Mouse (Mus musculus) urinary bladder, postnatal 25 days (tissue): Measurements from ENCODE around the gene Podn.
"Not testable (repeated sequence)": the region's sequence is repeated elsewhere in the genome, so short reads cannot be mapped to it uniquely, and the experiment has no call there.

Source experiments
- DNase-seq: peaks from one replicate; pipeline ENCODE4 v3.0.0; 2022; ENCODE audit warnings: low spot score

Gene Podn

DNA sequence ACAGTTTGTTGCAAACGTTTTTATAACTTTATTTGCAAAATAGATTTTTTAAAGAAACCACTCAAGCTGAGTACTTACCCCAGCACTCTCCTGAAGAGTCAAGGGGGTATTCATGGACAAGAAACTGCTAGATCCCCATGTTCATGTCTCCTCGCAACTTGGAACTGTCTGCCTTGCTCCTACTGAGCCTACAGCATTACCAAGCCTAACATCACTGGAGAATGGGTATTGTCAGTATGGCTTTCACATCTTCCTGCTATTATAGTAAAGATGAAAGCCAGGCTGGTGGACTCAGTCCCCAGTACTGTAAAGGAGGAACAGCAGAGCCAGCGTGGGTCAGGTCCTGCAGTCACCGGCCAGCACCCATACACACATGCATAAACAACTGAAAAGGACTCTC, at the start of gene Podn:
TSS of gene Podn (minus strand) at position 101 of the 400 bp plus-strand sequence.
- no peak for DNase-seq

DNA sequence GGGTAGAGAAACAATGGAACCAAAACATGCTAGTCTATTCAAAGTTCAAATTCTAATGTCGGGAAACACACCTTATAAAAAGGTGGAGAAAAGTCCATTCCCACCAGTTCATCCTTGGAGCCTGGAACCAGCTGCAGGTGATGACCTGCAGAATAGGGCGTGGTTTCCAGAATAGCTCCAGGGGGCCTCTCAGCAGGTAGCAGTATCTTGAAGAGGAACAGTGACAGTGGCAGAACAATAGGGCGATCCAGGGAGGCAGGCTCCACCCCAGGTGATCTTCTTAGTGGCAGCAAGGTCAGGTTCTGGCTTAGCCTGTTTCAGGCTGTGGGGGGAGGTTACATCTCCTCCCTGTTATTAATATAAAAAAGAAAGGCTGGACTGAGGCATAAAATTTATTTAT, 49.3 kb upstream of the Podn start:
- DNase-seq = not testable (repeated sequence)

DNA sequence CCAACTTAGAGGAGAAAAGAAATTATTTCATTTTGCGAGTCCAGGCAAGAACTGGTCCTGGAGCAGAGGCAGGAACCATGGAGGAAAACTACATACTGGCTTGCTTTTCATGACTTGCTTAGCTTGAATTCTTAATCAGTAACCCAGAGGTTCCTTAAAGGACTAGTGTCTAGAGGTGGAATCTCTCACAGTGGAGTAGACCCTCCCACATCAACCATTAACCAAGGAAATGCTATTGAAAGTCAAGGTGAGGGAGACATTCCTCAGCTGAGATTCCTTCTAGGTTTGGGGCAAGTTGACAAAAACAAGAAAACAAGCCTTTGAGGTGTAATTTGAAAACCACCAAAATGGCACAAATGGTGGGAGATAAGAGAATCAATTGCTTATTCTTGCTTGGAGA, 48.6 kb upstream of the Podn start, which contains the start of gene Scp2:
TSS of gene Scp2 (minus strand) at position 119 of the 400 bp plus-strand sequence.
- DNase-seq = no peak

DNA sequence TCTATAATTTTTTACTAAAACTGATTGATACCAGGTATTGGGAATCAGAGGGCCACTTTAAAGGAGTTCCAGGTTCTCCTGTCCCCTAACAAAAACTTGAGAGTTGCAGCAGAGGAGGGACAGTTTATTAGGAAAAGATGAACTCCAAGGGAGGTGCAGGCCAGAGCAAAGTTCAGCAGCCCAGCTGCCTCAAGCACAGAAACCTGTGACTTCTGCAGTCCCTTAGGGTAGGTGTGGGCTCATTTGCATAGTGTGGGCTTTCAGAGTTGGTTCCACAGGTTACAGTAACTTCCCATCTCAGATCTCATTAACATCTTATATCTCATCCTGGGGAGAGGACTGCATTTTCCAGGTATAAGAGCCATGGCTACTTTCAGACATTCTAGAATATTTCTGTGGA, 47.5 kb upstream of the Podn start:
- DNase-seq = no peak

DNA sequence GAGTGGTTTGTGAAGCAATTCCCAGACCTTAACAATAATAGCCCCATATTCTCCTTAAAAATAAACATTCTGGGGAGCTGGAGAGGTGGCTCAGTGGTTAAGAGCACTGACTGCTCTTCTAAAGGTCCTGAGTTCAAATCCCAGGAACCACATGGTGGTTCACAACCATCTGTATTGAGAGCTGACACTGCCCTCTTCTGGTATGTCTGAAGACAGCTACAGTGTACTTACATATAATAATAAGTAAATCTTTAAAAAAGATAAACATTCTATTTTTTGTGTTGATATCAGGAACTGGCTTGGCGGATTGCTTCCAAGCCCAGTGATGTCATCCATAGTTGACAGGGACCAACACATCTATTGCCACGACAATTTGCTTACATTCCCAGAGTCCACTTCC, 46.9 kb upstream of the Podn start:
- not testable (repeated sequence) for DNase-seq

DNA sequence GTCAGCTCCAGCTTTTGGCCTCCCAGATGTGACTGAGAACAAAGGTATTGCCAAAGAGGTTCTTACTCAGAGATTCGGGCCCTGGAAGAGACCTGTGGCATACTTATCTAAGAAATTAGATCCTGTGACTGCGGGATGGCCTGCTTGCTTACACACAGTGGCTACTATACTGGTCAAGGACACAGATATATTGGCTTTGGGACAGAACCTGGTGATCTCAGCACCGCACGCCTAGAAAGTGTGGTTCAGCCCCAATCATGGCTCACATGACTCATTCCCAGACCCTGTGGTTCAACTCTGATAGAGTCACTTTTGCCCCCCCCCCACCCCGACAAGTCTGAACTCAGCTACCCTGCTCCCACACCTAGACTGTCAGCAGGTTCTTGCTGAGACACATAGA, 40.7 kb upstream of the Podn start:
- no peak for DNase-seq

DNA sequence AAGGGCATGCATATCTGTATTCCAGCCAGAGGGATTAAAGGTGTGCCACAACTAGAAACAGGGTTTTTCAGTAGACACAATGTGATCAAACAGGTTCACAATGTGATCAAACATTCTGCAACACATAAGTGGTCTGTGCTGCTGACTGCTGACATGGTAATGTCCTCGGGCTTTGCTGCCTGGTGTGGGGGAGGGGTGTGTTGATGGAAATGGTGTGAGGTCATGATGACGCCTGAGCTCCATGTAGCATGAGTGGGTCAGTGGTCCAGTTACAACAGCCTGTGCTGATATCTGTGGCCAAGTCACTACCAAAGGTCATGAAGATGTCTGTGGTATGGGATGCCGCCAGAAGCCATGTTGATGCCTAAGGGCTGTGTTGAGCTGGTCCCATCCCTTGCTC, 34.2 kb upstream of the Podn start:
- no peak for DNase-seq

DNA sequence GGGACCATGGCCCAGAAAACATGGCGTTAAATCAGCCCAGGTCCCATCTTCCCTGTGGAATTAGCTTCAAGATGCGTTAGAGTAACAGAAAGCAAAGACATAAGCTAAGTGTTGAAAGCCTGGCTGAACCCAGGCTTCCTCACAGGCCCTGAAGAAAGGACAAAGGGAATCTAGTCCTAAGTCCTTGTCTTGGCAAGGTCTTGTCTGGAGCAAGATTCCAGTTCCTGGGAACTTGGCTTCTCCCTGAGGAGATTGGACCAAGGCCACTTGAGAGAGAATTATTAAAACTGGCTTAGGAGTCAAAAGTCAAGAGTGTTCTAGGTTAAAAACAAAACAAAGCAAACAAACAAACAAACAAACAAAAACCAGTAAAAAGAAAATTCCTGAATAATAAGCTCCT, 32.1 kb upstream of the Podn start:
- no peak for DNase-seq

DNA sequence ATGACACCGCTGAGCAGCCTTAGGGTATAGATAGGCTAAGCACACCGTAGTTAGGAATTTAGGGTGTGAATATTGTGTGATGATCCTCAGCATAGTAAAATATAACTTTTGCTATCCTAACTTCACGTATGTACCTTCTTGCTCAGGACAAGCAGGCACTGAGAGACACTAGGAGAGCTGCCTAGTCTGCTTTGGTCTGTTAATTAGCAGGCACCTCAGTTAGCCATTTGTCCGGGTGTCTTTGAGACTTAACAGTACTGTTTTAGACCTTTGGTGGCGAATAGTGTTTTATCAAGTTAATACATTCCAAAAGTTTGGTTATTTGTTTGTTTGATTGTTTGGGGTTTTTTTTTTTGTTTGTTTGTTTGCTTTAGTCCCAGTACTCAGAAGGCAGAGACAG, 31.3 kb upstream of the Podn start:
- DNase-seq = no peak

DNA sequence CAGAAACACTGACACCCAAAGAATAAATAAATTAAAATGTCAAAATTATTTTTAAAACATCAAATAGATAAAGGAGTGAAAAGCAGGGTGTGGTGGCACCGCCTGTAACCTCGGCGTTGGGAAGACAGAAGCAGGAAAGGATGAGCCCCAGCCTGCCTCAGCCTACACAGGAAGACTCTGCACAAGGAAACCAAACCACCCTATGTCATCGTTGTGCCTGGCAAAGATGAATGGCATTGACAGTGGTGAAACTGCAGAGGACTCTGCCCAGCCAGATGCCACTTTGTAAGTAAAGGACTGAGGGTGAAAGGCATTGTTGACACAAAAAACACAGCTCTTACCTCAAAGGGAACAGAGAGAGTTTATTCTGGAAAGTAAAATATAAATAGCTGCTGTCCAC, 30.0 kb upstream of the Podn start:
- DNase-seq = no peak

DNA sequence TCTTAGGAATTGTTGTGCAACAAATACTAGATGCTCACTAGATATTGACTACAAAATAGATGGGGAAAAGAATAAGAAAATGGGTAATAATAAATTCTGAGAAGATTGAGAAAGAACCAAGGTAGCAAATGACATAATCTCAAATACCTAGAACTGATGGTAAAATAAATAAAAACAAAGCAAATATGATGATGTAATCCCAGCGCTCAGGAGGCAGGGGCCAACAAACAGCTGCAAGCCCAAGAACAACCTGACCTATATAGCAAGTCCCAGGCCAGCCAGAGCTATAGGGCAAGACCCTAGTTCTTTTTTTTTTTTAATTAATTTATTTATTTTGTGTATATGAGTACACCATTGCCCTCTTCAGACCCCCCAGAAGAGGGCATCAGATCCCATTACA, 27.9 kb upstream of the Podn start:
- no peak for DNase-seq

DNA sequence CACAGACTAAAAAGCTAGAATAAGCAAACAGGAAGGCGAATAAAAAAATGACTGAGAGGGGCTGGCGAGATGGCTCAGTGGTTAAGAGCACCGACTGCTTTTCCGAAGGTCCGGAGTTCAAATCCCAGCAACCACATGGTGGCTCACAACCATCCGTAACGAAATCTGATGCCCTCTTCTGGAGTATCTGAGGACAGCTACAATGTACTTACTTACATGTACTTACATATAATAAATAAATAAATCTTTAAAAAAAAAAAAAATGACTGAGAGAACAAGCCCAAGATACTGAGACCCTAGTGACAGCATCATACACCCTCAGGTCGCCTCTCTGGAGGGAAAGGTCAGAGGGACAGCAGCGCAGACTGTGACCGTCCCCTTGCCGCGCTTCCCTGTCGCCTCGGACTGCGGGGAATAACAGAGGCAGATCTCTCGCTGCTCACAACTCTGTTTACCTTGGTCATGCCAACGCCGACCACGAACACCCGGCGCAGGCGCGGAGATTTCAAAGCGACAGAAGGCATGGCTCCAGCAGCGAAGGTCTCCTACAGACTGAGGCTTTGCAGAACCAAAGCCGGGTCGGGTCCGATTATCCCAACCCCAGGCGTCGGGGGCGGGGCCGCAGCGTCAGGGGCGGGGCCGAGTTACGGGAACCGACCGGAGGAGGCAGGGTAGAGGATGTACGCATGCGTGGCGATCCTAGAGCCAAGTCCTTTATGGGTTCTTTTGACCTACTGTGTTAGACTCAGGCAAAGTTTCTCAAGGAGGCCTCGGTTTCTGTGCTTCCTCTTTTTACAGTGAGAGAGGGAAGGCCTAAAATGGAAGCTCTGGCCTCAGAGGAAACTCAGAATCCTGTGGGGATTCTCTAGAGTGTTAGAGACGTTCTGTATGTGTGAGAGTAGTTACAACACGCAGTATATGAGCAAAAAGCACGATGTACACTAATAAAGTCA, 22.0 kb upstream of the Podn start:
- DNase-seq = peak; percentile 92

DNA sequence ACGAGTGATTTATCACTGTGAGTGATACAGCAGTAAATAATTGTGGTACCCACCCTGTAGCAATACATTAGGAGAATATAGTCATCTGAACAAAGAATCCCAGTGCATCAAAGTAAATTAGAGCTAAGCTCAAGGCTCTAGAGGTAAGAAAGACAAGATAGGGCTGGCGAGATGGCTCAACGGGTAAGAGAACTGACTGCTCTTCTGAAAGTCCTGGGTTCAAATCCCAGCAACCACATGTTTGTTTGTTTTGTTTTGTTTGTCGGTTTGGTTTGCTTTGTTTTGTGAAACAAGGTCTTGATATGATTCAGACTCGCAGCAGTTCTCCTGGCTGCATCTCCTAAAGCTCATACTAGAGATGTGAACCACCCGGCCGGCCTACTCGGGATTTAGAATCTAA, 21.2 kb upstream of the Podn start:
- no peak for DNase-seq

DNA sequence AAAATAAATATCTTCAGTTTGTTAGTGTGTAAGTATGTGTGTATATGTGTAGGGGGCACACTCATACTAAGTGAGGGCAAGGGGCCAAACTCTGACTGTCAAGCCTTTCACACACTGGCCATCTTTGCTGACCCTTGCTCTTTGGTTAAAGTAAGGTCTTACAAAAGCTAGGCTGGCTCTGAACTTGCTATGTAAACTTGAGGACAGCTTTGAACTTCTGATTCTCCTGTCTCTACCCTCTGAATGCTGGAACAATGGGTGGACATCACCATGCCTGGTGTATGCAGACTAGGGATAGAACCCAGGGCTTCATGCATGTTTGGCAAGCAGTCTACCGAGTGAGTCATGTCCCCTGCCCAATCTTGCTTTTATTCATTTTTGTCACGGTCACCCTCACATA, 20.2 kb upstream of the Podn start:
- DNase-seq = no peak

DNA sequence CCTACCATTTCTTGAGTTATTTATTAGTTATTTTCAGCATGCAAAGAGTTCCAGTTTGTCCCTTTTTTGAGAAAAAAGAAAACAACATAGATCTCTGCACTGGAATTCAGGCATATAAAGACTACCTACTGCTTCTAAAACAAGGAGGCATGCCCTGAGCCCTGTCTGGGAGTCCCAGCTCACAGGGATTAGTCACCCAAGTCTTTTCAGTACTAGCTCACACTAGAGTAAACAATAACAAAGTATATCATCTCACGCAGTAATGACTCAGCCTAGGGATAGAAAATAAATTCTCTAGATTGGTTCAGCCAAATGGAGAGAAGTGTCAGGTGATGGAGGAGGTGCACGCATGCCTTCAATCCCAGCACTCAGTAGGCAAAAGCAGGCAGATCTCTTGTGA, 14.5 kb upstream of the Podn start:
- DNase-seq = no peak

DNA sequence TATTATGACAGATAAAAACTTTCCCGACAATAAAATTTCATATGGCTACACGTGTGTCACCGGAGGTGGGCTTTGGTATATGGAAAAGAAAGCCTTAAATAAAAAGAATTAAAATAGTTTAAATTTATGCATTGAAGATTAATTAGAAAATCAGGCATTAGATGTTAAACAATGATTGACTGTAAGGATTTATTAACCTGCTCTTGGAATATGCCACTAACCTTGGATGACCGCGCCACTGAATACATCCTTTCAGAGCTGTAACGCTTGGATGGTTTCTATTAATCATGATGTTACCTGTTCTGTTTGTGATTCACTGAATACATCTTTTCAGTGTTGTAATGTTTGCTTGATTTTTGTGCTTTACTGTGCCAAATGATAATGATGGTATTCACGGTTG, 13.5 kb upstream of the Podn start:
- DNase-seq = no peak

DNA sequence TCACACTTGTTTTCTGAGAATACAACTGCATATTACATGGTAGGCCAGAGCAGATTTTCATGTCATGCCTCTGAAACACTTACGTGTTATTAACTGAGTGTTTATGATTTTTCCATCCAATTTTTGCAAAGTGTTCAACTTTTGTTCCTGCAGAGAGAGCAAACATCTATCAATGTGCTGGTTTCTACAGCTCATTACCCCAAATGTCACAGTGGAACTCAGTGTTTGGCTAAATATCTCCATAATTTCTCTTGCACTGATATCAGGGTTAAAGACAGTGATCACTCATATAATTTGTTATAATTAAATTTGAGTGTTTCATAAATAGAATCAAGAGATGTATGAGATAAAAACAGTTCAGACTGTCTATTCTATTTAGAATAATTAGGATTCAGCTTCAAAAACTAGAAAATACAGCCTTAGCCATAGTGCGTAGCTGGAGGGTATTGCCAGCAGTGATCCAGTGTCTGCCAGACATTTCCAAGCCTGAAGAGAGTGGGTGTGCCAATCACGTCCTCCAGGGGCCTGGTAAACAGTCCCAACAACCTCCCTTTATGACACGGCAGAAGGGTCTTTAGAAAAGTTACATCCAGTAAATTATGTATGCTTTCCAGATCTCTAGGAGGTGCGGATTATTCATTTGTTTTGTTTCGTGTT, 3.4 kb downstream of the Podn start:
- no peak for DNase-seq

DNA sequence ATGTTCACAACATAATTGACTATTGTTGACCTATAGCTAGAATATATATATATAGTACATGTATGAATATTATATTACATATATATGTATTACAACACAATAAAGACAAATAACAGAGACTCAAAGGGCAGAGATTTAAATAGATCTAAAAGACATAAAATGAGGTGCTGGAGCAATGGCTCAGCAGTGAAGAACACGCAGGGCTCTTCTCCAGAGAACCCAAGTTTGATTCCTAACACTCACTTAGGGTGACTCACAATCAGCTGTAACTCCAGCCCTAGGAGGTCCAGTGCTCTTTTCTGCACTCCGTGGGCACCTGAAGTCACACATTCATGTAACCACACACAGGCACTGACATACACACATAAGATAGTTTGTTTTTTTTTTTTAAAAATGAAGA, 12.3 kb downstream of the Podn start:
- DNase-seq = no peak

DNA sequence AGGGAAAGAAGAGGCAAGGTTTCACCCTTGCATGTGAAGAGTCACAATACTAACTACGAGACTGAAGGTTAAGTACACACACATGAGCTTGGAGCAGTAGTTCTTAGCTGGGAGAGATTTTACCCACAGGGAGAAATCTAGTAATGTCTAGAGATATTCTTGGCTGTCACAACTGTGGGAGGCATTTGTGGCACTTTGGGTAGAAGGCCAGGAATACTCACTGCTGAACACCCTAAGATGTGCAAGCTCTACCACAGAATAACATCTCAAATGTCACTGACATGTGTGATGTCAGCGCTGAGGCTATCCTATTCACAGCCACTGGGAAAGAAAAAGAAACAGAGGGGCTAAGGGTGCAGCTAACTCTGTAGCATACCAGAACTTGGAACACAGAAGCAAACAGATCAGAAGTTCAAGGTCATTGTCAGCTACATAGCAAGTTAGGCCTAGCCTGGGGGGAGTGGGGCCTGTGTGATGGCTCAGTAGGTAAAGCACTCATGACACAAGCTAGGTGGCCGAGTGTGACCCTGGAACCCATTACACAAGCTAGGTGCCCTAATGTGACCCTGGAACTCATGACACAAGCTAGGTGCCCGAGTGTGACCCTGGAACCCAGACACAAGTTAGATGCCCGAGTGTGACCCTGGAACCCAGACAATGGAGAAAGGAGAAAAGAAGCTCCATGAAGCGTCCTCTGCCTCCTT, 13.1 kb downstream of the Podn start:
- no peak for DNase-seq

DNA sequence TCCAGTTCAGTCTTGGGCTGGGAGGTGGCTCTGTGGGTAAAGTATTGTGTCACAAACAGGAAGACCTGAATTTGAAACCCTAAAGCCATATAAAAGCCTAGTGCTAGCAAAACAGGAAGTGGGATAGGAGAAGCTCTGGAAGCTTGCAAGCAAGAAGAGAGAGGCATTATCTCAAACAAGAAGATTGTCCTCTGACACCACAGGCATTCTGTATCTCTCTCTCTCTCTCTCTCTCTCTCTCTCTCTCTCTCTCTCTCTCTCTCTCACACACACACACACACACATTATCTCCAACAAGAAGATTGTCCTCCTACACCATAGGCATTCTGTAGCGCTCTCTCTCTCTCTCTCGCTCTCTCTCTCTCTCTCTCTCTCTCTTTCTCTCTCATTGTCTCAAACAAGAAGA, 13.8 kb downstream of the Podn start:
- no peak for DNase-seq

DNA sequence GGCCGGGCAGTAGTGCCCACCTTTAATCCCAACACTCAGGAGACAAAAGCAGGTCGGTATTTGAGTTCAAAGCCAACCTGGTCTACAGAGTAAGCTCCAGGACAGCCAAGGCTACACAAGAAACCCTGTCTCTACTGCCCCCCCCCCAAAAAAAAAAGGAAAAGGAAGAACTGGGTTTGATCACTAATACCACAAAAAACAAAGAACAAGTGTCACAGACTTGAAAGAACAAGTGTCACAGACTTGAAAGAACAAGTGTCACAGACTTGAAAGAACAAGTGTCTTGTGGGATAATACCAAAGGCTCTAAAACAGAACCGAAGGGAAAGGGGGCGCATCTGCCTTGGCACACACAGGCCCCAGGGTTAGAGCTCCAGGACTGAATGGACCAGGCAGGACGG, 15.4 kb downstream of the Podn start:
- no peak for DNase-seq

DNA sequence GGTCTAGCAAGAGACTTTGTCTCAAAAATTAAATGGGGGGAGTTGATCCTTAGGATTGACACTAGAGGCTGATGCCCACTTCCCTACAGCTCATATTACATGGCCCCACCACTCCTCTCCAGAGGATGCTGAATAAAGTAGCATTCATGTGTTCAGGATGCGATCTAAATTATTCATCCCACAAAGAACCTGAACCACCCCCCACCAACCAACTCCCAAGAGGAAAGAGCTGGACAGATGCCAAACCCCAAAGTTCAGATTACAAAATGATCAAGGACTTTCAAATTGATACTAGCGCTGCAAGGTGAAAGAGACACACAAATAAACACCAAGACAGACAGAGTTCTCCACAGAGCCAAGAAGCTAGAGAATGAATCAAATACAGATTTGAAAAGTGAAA, 16.5 kb downstream of the Podn start:
- no peak for DNase-seq

DNA sequence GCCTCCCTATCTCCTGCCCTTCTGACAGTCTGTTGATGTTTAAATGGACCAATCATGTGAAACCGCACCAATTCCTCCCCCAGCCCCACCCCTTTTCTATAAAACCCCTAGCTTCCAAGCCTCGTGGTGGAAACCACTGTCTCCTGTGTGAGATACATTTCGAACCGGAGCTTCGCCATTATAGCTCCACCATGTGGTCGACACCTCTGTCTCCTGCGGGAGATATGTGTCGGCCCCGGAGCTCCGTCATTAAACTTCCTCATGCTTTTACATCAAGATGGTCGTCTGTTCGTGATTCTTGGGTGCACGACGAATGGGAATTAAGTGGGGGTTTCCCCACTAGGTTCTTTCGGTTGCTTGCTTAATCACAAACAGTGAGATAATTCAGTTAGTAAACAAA, 17.1 kb downstream of the Podn start:
- DNase-seq = not testable (repeated sequence)
